Mouse (Mus musculus) kidney, postnatal 10 days (tissue): Measurements from ENCODE around the gene Gm7879.

Source experiments
- DNase-seq: peaks from one replicate; pipeline ENCODE4 v3.0.0; 2021; ENCODE audit warnings: mixed read lengths

The Gm7879 gene

GRCm38 (mm10) chr5:43948748-43949275 lies 35.9 kb downstream of the Gm7879 start:
- peak; percentile 42 for DNase-seq

- DNase-seq = no peak
Observed at GRCm38 (mm10) chr5:43953241-43953640, 40.3 kb downstream of the Gm7879 start.

- DNase-seq = no peak
Observed at GRCm38 (mm10) chr5:43959884-43960440, 47.0 kb downstream of the Gm7879 start.

- no peak for DNase-seq
Observed at GRCm38 (mm10) chr5:43961056-43961455, 48.1 kb downstream of the Gm7879 start.
